Mouse (Mus musculus) MEL (cell line): ENCODE data around the gene Tnik.

Source experiments
- CTCF ChIP-seq, 3 experiments: IDR thresholded peaks in 2 of 3; conservative IDR thresholded peaks in 1 of 3; 2 replicates each; pipeline ENCODE4 v1.5.1; 2011 to 2012; ENCODE audit warnings: low read length in 3 of 3, low read depth in 2 of 3, mild to moderate bottlenecking in 2 of 3, improper control_type of control experiment in 1 of 3, inconsistent platforms in 1 of 3, mixed read lengths in 1 of 3, moderate library complexity in 1 of 3; ENCODE audit not compliant: control insufficient read depth in 1 of 3, insufficient read depth in 1 of 3, poor library complexity in 1 of 3, severe bottlenecking in 1 of 3
- MYC ChIP-seq: IDR thresholded peaks from 2 replicates; pipeline ENCODE4 v1.6.1; 2011; ENCODE audit warnings: low read depth, mild to moderate bottlenecking, low read length, improper control_type of control experiment, moderate library complexity
- SIN3A ChIP-seq: IDR thresholded peaks from 2 replicates; pipeline ENCODE4 v1.6.1; 2012; ENCODE audit warnings: low read length, improper control_type of control experiment, inconsistent platforms

DNA sequence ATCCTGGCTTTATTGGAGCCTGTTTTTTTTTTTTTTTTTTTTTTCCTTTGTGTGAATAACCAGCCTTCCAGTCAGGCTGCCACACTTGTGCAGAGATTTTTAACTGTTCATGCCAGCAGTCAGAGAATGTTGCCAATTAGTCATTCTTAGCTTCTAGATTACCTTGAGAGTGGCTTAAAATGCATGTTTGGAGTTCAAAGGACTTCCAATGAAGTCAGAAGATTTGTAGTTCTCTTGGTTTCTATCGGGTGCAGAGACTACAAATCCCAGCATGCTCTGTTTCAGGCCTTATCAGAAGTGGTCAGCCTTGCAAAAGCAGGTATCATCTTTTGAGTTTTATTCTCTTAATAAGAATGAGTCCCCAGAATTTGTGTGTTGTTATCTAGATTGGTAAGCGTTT is 80.6 kb downstream of the Tnik start:
- TF ChIP-seq CTCF (IDR thresholded peaks at IDR 0.05 in 2 of 3, conservative IDR thresholded peaks at IDR 0.05 in 1 of 3; ENCODE audit: control insufficient read depth in 1 of 3, insufficient read depth in 1 of 3, low read depth in 2 of 3, low read length in 3 of 3, poor library complexity in 1 of 3, severe bottlenecking in 1 of 3) = no peak
- no peak for TF ChIP-seq SIN3A
- no peak for TF ChIP-seq MYC
